Mouse (Mus musculus): Measurements from ENCODE around the gene Slc34a3.

DNA sequence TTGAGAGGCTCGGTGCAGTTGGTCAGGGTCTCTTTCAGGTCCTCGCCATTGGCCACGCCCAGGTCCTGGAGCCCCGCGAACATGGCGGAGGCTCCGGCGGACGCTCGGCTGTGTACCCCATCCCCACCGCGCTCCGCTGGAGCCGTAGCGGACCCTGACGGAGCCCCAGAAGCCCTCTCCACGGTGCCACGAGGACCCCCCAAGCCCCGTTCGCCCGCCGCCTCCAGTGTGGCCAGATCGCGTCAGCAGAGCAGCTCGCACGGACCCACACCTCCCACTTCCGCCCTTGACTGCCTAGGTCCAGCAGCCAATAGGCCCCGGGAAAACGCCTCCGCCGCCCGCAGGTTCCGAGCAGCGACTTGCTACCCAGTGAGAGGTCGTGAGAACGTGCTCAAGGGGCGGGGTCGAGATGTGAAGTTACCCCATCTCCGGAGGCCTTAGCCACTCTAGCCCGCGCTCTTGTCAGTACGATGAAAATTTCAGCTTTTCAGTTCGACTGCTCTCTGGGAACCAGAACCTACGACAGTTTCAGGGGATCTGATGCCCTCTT is 23.0 kb downstream of the Slc34a3 start, which contains the start of gene Nelfb:
- TF ChIP-seq POLR2A (IDR thresholded peaks at IDR 0.05; ENCODE audit: borderline replicate concordance, control insufficient read depth, low read depth, low read length) (peak; percentile 88; the same call in 1 of the 2 replicates), CTCF (IDR thresholded peaks at IDR 0.05; ENCODE audit: control insufficient read depth, insufficient read depth, low read length) (no peak)

All from bone marrow, adult 2 months (tissue).